In genomic region chr6:55683506-55683905, GRCm38 (mm10) we compare ENCODE assay signal across 35 mouse cellular contexts. TPM values are rescaled to one million over a fixed set of nuclear protein-coding genes. Genes with fewer than 3 reads are reported as not detected.
A peak's percentile ranks its signal among the peaks of the same experiment; 100 is the strongest.
DNase-seq lines count a peak whose midpoint lies in the region; ATAC-seq and TF ChIP-seq lines count a peak whose summit lies in the region.
"Had no signal": no experiment of that assay in that cellular context is flagged by ENCODE, and none has a peak within 500 bp of the region (broad histone marks: within the 10 kb centered on the region; RNA-seq: fewer than 3 reads in every experiment).

No protein-coding gene starts in this region.

- peaks cover 7% of the 10 kb centered on the region; the same call in 1 of the 2 replicates for H3K4me1 ChIP-seq in forebrain, embryonic 12.5 days
- H3K4me1 ChIP-seq in forebrain, embryonic 13.5 days: peaks cover 30% of the 10 kb centered on the region
- H3K4me1 ChIP-seq in forebrain, postnatal 0 days (ENCODE audit: insufficient read depth): 0 out of 2 replicates have a peak, but pooled peaks cover 3% of the 10 kb centered on the region
- H3K4me1 ChIP-seq: embryonic facial prominence, embryonic 13.5 days; liver, embryonic 12.5 days had no signal

- H3K27ac ChIP-seq in forebrain, embryonic 12.5 days: no peak overlapping the region
- no peak overlapping the region for H3K27ac ChIP-seq in forebrain, embryonic 13.5 days
- peak overlapping the region; percentile 96 for H3K27ac ChIP-seq in forebrain, postnatal 0 days (ENCODE audit: low read depth, low read length)
- H3K27ac ChIP-seq: embryonic facial prominence, embryonic 13.5 days; liver, embryonic 12.5 days; midbrain, embryonic 12.5 days; neural tube, embryonic 13.5 days had no signal

- no peak for TF ChIP-seq CTCF in forebrain, postnatal 0 days (IDR thresholded peaks at IDR 0.05; ENCODE audit: low read depth)

- H3K4me3 ChIP-seq in forebrain, embryonic 12.5 days (replicated peaks): no peak overlapping the region
- H3K4me3 ChIP-seq in forebrain, embryonic 13.5 days: no peak overlapping the region
- no peak overlapping the region for H3K4me3 ChIP-seq in forebrain, postnatal 0 days (ENCODE audit: low read depth, low read length)
- H3K4me3 ChIP-seq: embryonic facial prominence, embryonic 13.5 days; liver, embryonic 12.5 days; midbrain, embryonic 12.5 days; neural tube, embryonic 13.5 days had no signal

- intact Hi-C loops in heart, postnatal 36 days (cut with DNase I): no loop called here

- no peaks in the 10 kb centered on the region for H3K27me3 ChIP-seq in forebrain, embryonic 12.5 days
- peaks cover 4% of the 10 kb centered on the region; the same call in 1 of the 2 replicates for H3K27me3 ChIP-seq in forebrain, embryonic 13.5 days
- H3K27me3 ChIP-seq in forebrain, postnatal 0 days (ENCODE audit: insufficient read depth, low read length): no peaks in the 10 kb centered on the region
- H3K27me3 ChIP-seq: CH12.LX; neural tube, embryonic 13.5 days had no signal

- H3K9me3 ChIP-seq in forebrain, embryonic 12.5 days: no peaks in the 10 kb centered on the region
- H3K9me3 ChIP-seq in forebrain, embryonic 13.5 days (replicated peaks): no peaks in the 10 kb centered on the region
- no peaks in the 10 kb centered on the region for H3K9me3 ChIP-seq in forebrain, postnatal 0 days (ENCODE audit: low read length)
- H3K9me3 ChIP-seq: embryonic facial prominence, embryonic 13.5 days; liver, embryonic 12.5 days; midbrain, embryonic 12.5 days; neural tube, embryonic 13.5 days had no signal

- 87% methylated on average over 4 of the region's 4 CpGs for WGBS in forebrain, embryonic 12.5 days
- 80% methylated on average over 4 of the region's 4 CpGs for WGBS in forebrain, embryonic 13.5 days
- 62% methylated on average over 4 of the region's 4 CpGs for WGBS in forebrain, postnatal 0 days

- 0 out of 2 replicates have a peak, but pooled peaks have one; percentile 12 for ATAC-seq in forebrain, embryonic 12.5 days (ENCODE audit: low FRiP score)
- ATAC-seq in forebrain, embryonic 13.5 days: no peak
- ATAC-seq in forebrain, postnatal 0 days: peak; percentile 41
- ATAC-seq: activated CD4-positive, CD25-positive, alpha-beta regulatory T cell, adult 4 months; hindbrain, embryonic 16.5 days; liver, embryonic 12.5 days; liver, postnatal 0 days had no signal

- no peaks in the 10 kb centered on the region for H3K36me3 ChIP-seq in forebrain, embryonic 12.5 days (replicated peaks)
- H3K36me3 ChIP-seq in forebrain, embryonic 13.5 days (ENCODE audit: poor library complexity, severe bottlenecking): no peaks in the 10 kb centered on the region
- no peaks in the 10 kb centered on the region for H3K36me3 ChIP-seq in forebrain, postnatal 0 days (ENCODE audit: insufficient read depth)
- H3K36me3 ChIP-seq: embryonic facial prominence, embryonic 13.5 days; liver, embryonic 12.5 days; midbrain, embryonic 12.5 days; neural tube, embryonic 13.5 days had no signal

- peak; percentile 36 for DNase-seq in heart, adult 11 months
- no peak for DNase-seq in heart, postnatal 36 days
- DNase-seq in right cerebral cortex, adult 18-20 months: peak; percentile 22
- no peak for DNase-seq in right cerebral cortex, postnatal 36 days (ENCODE audit: low spot score in 2 of 2)
- peak; percentile 61 for DNase-seq in forebrain, postnatal 0 days
- DNase-seq in c-Kit-positive CD71-positive TER-119-positive erythroid progenitor cells, embryonic 14.5 days (ENCODE audit: low spot score): no peak
- DNase-seq: adrenal gland, adult 2 months; cerebellum, adult 11-12 months; cerebellum, adult 9-11 months; heart, postnatal 14 days; kidney, adult 2 months; kidney, postnatal 36 days; left cerebral cortex, postnatal 4 days; liver, postnatal 0 days; lung, postnatal 36 days; thymus, adult 2 months; thymus, postnatal 36 days had no signal

- no peak overlapping the region for H3K4me2 ChIP-seq in forebrain, embryonic 12.5 days
- no peak overlapping the region for H3K4me2 ChIP-seq in forebrain, embryonic 13.5 days
- H3K4me2 ChIP-seq in forebrain, postnatal 0 days (ENCODE audit: low read depth): 0 out of 2 replicates have a peak overlapping the region, but pooled peaks have one; percentile 26
- H3K4me2 ChIP-seq: embryonic facial prominence, embryonic 13.5 days; liver, embryonic 12.5 days; midbrain, embryonic 12.5 days; neural tube, embryonic 13.5 days had no signal

- no peak overlapping the region for H3K9ac ChIP-seq in forebrain, embryonic 12.5 days
- no peak overlapping the region for H3K9ac ChIP-seq in forebrain, embryonic 13.5 days
- 0 out of 2 replicates have a peak overlapping the region, but pooled peaks have one; percentile 18 for H3K9ac ChIP-seq in forebrain, postnatal 0 days
- H3K9ac ChIP-seq: embryonic facial prominence, embryonic 13.5 days; liver, embryonic 12.5 days; liver, postnatal 0 days; midbrain, embryonic 12.5 days; neural tube, embryonic 13.5 days had no signal

RNA-seq across cellular contexts. Expression of gene Neurod6, which starts 2.4 kb away (rescaled TPM):
- polyA plus RNA-seq in forebrain, embryonic 12.5 days (2016; fragmentation: Nextera tagmentation; extraction: Ambion mirVana): 60.8 and 65.8 TPM in 2 replicates
- polyA plus RNA-seq in forebrain, embryonic 13.5 days (2015; fragmentation: Nextera tagmentation; extraction: Ambion mirVana): 173 and 314 TPM in 2 replicates
- total RNA-seq in heart, postnatal 36 days (2021): not detected
- total RNA-seq in forebrain, postnatal 0 days (2014; rRNA removed): 189 and 251 TPM in 2 replicates
- polyA plus RNA-seq in forebrain, postnatal 0 days (2015; fragmentation: Nextera tagmentation; extraction: Ambion mirVana): 238 and 397 TPM in 2 replicates
- total RNA-seq: adrenal gland, adult 2 months; CH12.LX; ES-E14; gastrocnemius, adult 8-10 months; gastrocnemius, postnatal 4 days; heart, postnatal 14 days; megakaryocyte, adult 5-6 weeks had no signal
- polyA plus RNA-seq: activated CD4-positive, CD25-positive, alpha-beta regulatory T cell, adult 4 months; adrenal gland, adult 2 months; C2C12; heart, embryonic 14.5 days; intestine, embryonic 14.5 days; kidney, adult 2 months; kidney, embryonic 16.5 days; liver, embryonic 12.5 days; liver, postnatal 0 days; lung, embryonic 16.5 days; thymus, adult 2 months had no signal

Comparison
In these comparisons a context has a peak if more than half of its experiments do, and no peak if none do; other contexts are left out.
1. DNase-seq: peak in heart, adult 11 months (single experiment), right cerebral cortex, adult 18-20 months (single experiment) and forebrain, postnatal 0 days (single experiment); none in heart, postnatal 36 days (0 of 2), right cerebral cortex, postnatal 36 days (0 of 2) and c-Kit-positive CD71-positive TER-119-positive erythroid progenitor cells, embryonic 14.5 days (single experiment).